Mouse (Mus musculus): ENCODE measurements around the gene Hivep3. TPM values are rescaled to one million over a fixed set of nuclear protein-coding genes. Genes with fewer than 3 reads are reported as not detected.
A peak's percentile ranks its signal among the peaks of the same experiment; 100 is the strongest.

Hivep3 gene
- polyA plus RNA-seq, 1 experiment from 2014 or later: 8.6 TPM

- no peaks in the 10 kb centered on the region for H3K4me1 ChIP-seq (ENCODE audit: control insufficient read depth, insufficient read depth, low read length)
- no peak overlapping the region for H3K4me3 ChIP-seq (ENCODE audit: low read depth, low read length)
- no peaks in the 10 kb centered on the region for H3K36me3 ChIP-seq (ENCODE audit: control insufficient read depth, insufficient read depth, low read length)
- ATAC-seq (ENCODE audit: insufficient number of reproducible peaks, insufficient read depth, low FRiP score, low read depth): no peak
- no peak overlapping the region for H3K9ac ChIP-seq (replicated peaks; ENCODE audit: low read depth, low read length)
- WGBS: 79% methylated on average over 9 of the region's 9 CpGs
- no peak overlapping the region for H3K27ac ChIP-seq (ENCODE audit: low read length)
- no peak overlapping the region for H3K4me2 ChIP-seq (replicated peaks; ENCODE audit: low read depth, low read length)
- no peaks in the 10 kb centered on the region for H3K27me3 ChIP-seq (ENCODE audit: control insufficient read depth, insufficient read depth, low read length)
- H3K9me3 ChIP-seq (ENCODE audit: control insufficient read depth, low read depth, low read length): no peaks in the 10 kb centered on the region
Observed at GRCm38 (mm10) chr4:120142905-120143304, 409.3 kb downstream of the Hivep3 start.

GRCm38 (mm10) chr4:120144343-120144742, 410.8 kb downstream of the Hivep3 start:
- Histone ChIP-seq H3K9ac (replicated peaks; ENCODE audit: low read depth, low read length) (no peak overlapping the region), H3K4me2 (replicated peaks; ENCODE audit: low read depth, low read length) (no peak overlapping the region), H3K36me3 (ENCODE audit: control insufficient read depth, insufficient read depth, low read length) (no peaks in the 10 kb centered on the region), H3K27ac (ENCODE audit: low read length) (no peak overlapping the region), H3K4me1 (ENCODE audit: control insufficient read depth, insufficient read depth, low read length) (peaks cover 6% of the 10 kb centered on the region; the same call in 1 of the 2 replicates), H3K27me3 (ENCODE audit: control insufficient read depth, insufficient read depth, low read length) (no peaks in the 10 kb centered on the region), H3K4me3 (ENCODE audit: low read depth, low read length) (no peak overlapping the region), H3K9me3 (ENCODE audit: control insufficient read depth, low read depth, low read length) (no peaks in the 10 kb centered on the region)
- WGBS: 72% methylated on average over 5 of the region's 5 CpGs
- ATAC-seq (ENCODE audit: insufficient number of reproducible peaks, insufficient read depth, low FRiP score, low read depth): no peak

DNA sequence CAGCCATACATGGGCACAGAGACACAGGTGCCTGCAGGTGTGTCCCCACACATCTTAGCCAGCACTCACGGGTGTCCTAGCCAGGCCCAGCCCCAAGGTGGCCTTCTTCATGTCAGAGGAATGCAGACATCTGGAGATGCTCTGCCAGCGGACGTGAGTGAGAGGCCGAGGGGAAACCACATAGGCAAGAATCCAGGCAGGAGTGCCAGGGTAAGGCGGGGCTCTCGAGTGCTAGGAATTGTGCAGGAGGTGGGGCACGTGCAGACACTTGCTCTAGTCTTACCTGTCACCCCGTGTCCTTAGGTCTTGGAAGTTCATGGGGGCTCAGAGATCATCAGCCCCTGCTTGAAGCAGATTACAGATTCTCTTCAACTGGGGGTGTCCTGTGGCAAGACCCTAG, 412.3 kb downstream of the Hivep3 start:
- no peak for ATAC-seq (ENCODE audit: insufficient number of reproducible peaks, insufficient read depth, low FRiP score, low read depth)
- Histone ChIP-seq H3K27me3 (ENCODE audit: control insufficient read depth, insufficient read depth, low read length) (no peaks in the 10 kb centered on the region), H3K27ac (ENCODE audit: low read length) (no peak overlapping the region), H3K36me3 (ENCODE audit: control insufficient read depth, insufficient read depth, low read length) (no peaks in the 10 kb centered on the region), H3K4me1 (ENCODE audit: control insufficient read depth, insufficient read depth, low read length) (peaks cover 6% of the 10 kb centered on the region; the same call in 1 of the 2 replicates), H3K4me2 (replicated peaks; ENCODE audit: low read depth, low read length) (no peak overlapping the region), H3K9me3 (ENCODE audit: control insufficient read depth, low read depth, low read length) (no peaks in the 10 kb centered on the region), H3K9ac (replicated peaks; ENCODE audit: low read depth, low read length) (no peak overlapping the region), H3K4me3 (ENCODE audit: low read depth, low read length) (no peak overlapping the region)
- WGBS: 60% methylated on average over 8 of the region's 8 CpGs

DNA sequence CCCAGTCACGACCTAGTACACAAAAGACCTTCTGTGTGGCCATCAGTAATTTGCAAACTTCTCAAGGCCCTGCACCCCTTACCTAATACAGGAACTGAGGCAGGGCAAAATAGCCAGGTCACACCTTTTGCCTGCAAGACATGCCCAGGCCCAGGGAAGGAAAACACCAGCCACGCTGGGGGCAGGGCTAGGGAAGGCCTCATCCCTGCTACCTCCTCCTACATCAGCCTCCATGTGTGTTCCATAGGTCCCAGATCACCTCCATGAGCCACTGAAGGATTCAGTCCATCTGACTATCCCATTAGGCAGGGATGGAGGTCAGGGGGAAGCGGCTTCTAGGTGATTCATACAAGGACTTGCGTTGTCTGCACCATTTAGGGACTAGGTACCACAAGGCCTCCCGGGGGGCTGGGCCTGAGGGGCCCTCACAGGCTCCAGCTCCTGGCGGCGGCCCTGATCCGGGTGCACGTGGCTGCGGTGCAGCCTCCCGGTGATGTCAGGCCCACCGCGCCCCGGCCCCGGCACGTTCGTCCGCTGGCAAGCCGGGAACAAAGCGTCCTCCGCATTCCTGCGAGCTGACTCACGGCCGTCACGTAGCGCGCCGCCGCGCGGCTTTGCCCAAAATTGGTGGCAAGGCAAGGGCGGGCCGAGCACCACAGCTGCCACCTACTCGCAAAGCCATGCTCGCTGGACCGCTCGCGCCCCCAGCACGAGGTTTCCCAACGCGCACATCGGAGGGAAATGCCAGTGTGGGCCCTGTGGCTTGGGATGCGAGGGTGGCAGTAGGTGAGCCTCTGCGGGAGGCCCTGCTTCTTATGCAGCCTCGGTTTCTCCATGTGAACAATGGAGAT, 414.9 kb downstream of the Hivep3 start:
- Histone ChIP-seq H3K9ac (replicated peaks; ENCODE audit: low read depth, low read length) (no peak overlapping the region), H3K4me1 (ENCODE audit: control insufficient read depth, insufficient read depth, low read length) (peaks cover 6% of the 10 kb centered on the region; the same call in 1 of the 2 replicates), H3K36me3 (ENCODE audit: control insufficient read depth, insufficient read depth, low read length) (no peaks in the 10 kb centered on the region), H3K4me2 (replicated peaks; ENCODE audit: low read depth, low read length) (peak overlapping the region; percentile 44), H3K4me3 (ENCODE audit: low read depth, low read length) (peak overlapping the region; percentile 14), H3K9me3 (ENCODE audit: control insufficient read depth, low read depth, low read length) (no peaks in the 10 kb centered on the region), H3K27ac (ENCODE audit: low read length) (peak overlapping the region; percentile 77), H3K27me3 (ENCODE audit: control insufficient read depth, insufficient read depth, low read length) (no peaks in the 10 kb centered on the region)
- peak; percentile 89 for ATAC-seq (ENCODE audit: insufficient number of reproducible peaks, insufficient read depth, low FRiP score, low read depth)
- 5% methylated on average over 45 of the region's 45 CpGs for WGBS

DNA sequence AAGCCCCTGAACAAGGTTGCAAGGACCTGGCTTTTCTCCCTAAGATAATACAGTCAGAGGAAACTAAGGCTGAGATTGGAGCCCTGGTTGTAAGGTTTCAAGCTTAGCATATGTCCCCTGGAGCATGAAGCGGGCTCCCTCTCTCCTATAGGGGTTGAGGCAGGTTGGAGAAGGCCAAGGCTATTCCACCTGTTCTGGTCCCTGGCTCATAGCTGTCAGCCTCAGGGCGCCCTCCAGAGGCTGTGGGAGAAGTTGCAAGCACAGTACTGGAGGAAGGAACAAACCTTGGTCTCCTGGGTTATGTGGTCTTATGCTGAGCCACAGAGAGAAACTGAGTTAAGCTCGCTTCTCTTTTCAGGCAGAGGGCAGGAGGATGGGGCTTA, 415.5 kb downstream of the Hivep3 start:
- peak overlapping the region; percentile 77 for H3K27ac ChIP-seq (ENCODE audit: low read length)
- ATAC-seq (ENCODE audit: insufficient number of reproducible peaks, insufficient read depth, low FRiP score, low read depth): no peak
- H3K4me2 ChIP-seq (replicated peaks; ENCODE audit: low read depth, low read length): peak overlapping the region; percentile 44
- no peak overlapping the region for H3K9ac ChIP-seq (replicated peaks; ENCODE audit: low read depth, low read length)
- H3K27me3 ChIP-seq (ENCODE audit: control insufficient read depth, insufficient read depth, low read length): no peaks in the 10 kb centered on the region
- H3K4me3 ChIP-seq (ENCODE audit: low read depth, low read length): peak overlapping the region; percentile 14; the same call in 1 of the 2 replicates
- peaks cover 6% of the 10 kb centered on the region; the same call in 1 of the 2 replicates for H3K4me1 ChIP-seq (ENCODE audit: control insufficient read depth, insufficient read depth, low read length)
- H3K36me3 ChIP-seq (ENCODE audit: control insufficient read depth, insufficient read depth, low read length): no peaks in the 10 kb centered on the region
- 44% methylated on average over 3 of the region's 3 CpGs for WGBS
- H3K9me3 ChIP-seq (ENCODE audit: control insufficient read depth, low read depth, low read length): no peaks in the 10 kb centered on the region

DNA sequence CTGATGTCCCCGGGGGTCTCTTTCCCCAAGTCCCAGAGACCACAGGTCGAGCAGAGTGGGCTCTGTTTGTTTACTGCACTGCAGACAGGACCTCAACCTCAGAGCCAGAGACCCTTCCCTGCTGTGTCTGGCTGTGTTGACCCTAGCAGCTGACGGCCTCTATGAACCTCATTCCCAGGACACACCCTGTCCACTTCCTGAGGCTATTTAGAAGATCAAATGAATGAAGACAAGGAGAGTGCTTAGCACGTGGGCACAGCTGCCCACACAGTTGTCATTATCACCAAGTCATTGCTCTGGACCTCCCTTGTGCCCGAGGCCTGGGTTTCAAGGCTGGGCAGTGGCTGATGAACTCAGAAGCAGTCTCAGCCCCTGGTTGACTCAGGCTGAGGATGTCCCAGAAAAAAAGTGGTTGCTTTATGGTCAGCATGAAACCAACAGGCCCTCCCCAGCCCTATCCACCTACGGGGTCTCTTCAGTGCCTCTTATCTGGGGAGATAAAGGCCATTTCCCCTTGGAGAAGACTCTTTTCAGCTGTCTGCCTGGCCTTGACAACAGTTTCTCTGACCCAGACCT, 416.8 kb downstream of the Hivep3 start:
- Histone ChIP-seq H3K27ac (ENCODE audit: low read length) (no peak overlapping the region), H3K9ac (replicated peaks; ENCODE audit: low read depth, low read length) (no peak overlapping the region), H3K4me1 (ENCODE audit: control insufficient read depth, insufficient read depth, low read length) (peaks cover 6% of the 10 kb centered on the region; the same call in 1 of the 2 replicates), H3K27me3 (ENCODE audit: control insufficient read depth, insufficient read depth, low read length) (no peaks in the 10 kb centered on the region), H3K36me3 (ENCODE audit: control insufficient read depth, insufficient read depth, low read length) (no peaks in the 10 kb centered on the region), H3K4me2 (replicated peaks; ENCODE audit: low read depth, low read length) (no peak overlapping the region), H3K4me3 (ENCODE audit: low read depth, low read length) (no peak overlapping the region), H3K9me3 (ENCODE audit: control insufficient read depth, low read depth, low read length) (no peaks in the 10 kb centered on the region)
- WGBS: 59% methylated on average over 6 of the region's 6 CpGs
- no peak for ATAC-seq (ENCODE audit: insufficient number of reproducible peaks, insufficient read depth, low FRiP score, low read depth)

DNA sequence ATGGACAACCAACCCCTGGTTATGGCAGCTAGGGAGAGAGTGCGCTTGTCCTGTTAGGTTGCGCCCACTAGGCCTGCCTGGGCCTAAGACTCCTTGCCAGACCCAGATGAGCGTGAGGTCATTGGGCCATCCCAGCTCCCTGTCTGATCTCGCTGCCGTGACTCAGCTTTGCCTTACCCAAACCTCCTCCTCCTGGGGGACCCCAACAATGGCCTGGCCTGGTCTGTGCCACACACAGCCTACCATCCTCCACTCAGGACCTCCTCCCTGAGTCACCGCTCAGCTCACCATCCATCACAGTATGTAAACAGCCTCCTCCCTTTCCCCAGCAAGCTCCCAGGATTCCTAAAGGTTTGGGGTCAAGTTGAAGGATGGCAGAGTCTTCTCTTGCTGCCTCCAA, 418.3 kb downstream of the Hivep3 start:
- no peaks in the 10 kb centered on the region for H3K36me3 ChIP-seq (ENCODE audit: control insufficient read depth, insufficient read depth, low read length)
- no peak for ATAC-seq (ENCODE audit: insufficient number of reproducible peaks, insufficient read depth, low FRiP score, low read depth)
- H3K4me2 ChIP-seq (replicated peaks; ENCODE audit: low read depth, low read length): no peak overlapping the region
- H3K4me1 ChIP-seq (ENCODE audit: control insufficient read depth, insufficient read depth, low read length): peaks cover 6% of the 10 kb centered on the region; the same call in 1 of the 2 replicates
- no peaks in the 10 kb centered on the region for H3K9me3 ChIP-seq (ENCODE audit: control insufficient read depth, low read depth, low read length)
- WGBS: 61% methylated on average over 6 of the region's 6 CpGs
- H3K9ac ChIP-seq (replicated peaks; ENCODE audit: low read depth, low read length): no peak overlapping the region
- no peaks in the 10 kb centered on the region for H3K27me3 ChIP-seq (ENCODE audit: control insufficient read depth, insufficient read depth, low read length)
- no peak overlapping the region for H3K4me3 ChIP-seq (ENCODE audit: low read depth, low read length)
- H3K27ac ChIP-seq (ENCODE audit: low read length): no peak overlapping the region

GRCm38 (mm10) chr4:120152648-120153047, 419.1 kb downstream of the Hivep3 start:
- H3K36me3 ChIP-seq (ENCODE audit: control insufficient read depth, insufficient read depth, low read length): no peaks in the 10 kb centered on the region
- 67% methylated on average over 4 of the region's 4 CpGs for WGBS
- ATAC-seq (ENCODE audit: insufficient number of reproducible peaks, insufficient read depth, low FRiP score, low read depth): no peak
- H3K4me2 ChIP-seq (replicated peaks; ENCODE audit: low read depth, low read length): no peak overlapping the region
- no peak overlapping the region for H3K4me3 ChIP-seq (ENCODE audit: low read depth, low read length)
- no peak overlapping the region for H3K9ac ChIP-seq (replicated peaks; ENCODE audit: low read depth, low read length)
- no peaks in the 10 kb centered on the region for H3K27me3 ChIP-seq (ENCODE audit: control insufficient read depth, insufficient read depth, low read length)
- H3K27ac ChIP-seq (ENCODE audit: low read length): no peak overlapping the region
- H3K9me3 ChIP-seq (ENCODE audit: control insufficient read depth, low read depth, low read length): no peaks in the 10 kb centered on the region
- peaks cover 6% of the 10 kb centered on the region; the same call in 1 of the 2 replicates for H3K4me1 ChIP-seq (ENCODE audit: control insufficient read depth, insufficient read depth, low read length)

Measured in stomach, embryonic 14.5 days (tissue).